Mouse (Mus musculus) heart, postnatal 0 days (tissue): ENCODE measurements around the gene Tubb4a. TPM values are rescaled to one million over a fixed set of nuclear protein-coding genes. Genes with fewer than 3 reads are reported as not detected.
A peak's percentile ranks its signal among the peaks of the same experiment; 100 is the strongest.

Experiments used
- ATAC-seq: fragments of 200-750 bp; cut with Nextera tagmentation; 2 replicates; pipeline ENCODE4 v1.8.0; 2017; ENCODE audit warnings: low read depth, moderate number of reproducible peaks, moderate library complexity; ENCODE audit not compliant: insufficient read depth
- DNase-seq: peaks from one replicate; pipeline ENCODE4 v3.0.0-alpha.2; 2016; ENCODE audit warnings: low spot score
- H3K27ac ChIP-seq: fragments of 300-500 bp; sonication (generic); 2 replicates; pipeline ENCODE4 v1.5.1; 2014; ENCODE audit warnings: low read depth, mild to moderate bottlenecking
- H3K27me3 ChIP-seq: fragments of 300-500 bp; sonication (generic); 2 replicates; pipeline ENCODE4 v1.6.1; 2014; ENCODE audit warnings: low read length, mixed read lengths; ENCODE audit not compliant: control insufficient read depth, insufficient read depth
- H3K36me3 ChIP-seq: fragments of 300-500 bp; sonication (generic); replicated peaks from 2 replicates; pipeline ENCODE4 v1.6.1; 2014; ENCODE audit warnings: low read length, mixed read lengths; ENCODE audit not compliant: control insufficient read depth, insufficient read depth
- H3K4me1 ChIP-seq: fragments of 300-500 bp; sonication (generic); 2 replicates; pipeline ENCODE4 v1.6.1; 2014; ENCODE audit warnings: antibody characterized with exemption; ENCODE audit not compliant: control insufficient read depth, insufficient read depth
- H3K4me2 ChIP-seq: fragments of 300-500 bp; sonication (generic); 2 replicates; pipeline ENCODE4 v1.6.1; 2014; ENCODE audit warnings: low read depth, mild to moderate bottlenecking, low read length, moderate library complexity
- H3K4me3 ChIP-seq: fragments of 300-500 bp; sonication (generic); 2 replicates; pipeline ENCODE4 v1.5.1; 2014; ENCODE audit warnings: low read depth, low read length
- H3K9ac ChIP-seq: fragments of 300-500 bp; sonication (generic); replicated peaks from 2 replicates; pipeline ENCODE4 v1.6.1; 2014; ENCODE audit warnings: low read depth, low read length, mixed read lengths
- H3K9me3 ChIP-seq: fragments of 300-500 bp; sonication (generic); replicated peaks from 2 replicates; pipeline ENCODE4 v1.6.1; 2016; ENCODE audit warnings: low read length; ENCODE audit not compliant: control insufficient read depth
- CTCF ChIP-seq: IDR thresholded peaks from 2 replicates; pipeline ENCODE4 v1.5.1; 2016; ENCODE audit warnings: antibody characterized with exemption, control low read depth, low read depth
- EP300 ChIP-seq: IDR thresholded peaks from 2 replicates; pipeline ENCODE4 v1.6.1; 2016; ENCODE audit warnings: antibody characterized with exemption, low read depth
- WGBS: fragments of 180-500 bp; shearing (Covaris S2); extraction: QIAGEN DNeasy Blood & Tissue Kit; methylation state at CpG from one replicate; pipeline ENCODE4 v1.1.7; 2014; 5-methylcytosine and 5-hydroxymethylcytosine counted together
- polyA plus RNA-seq: library from polyadenylated mRNA; unstranded; fragments of >200 nt; fragmentation: Nextera tagmentation; extraction: Ambion mirVana; gene quantifications from 2 replicates; pipeline ENCODE4 v1.2.1, GENCODE M21; 2015
- total RNA-seq: library from RNA; depleted of rRNA; stranded (reverse); fragments of >200 nt; gene quantifications from 2 replicates; pipeline ENCODE4 v1.2.3, GENCODE M21; 2014; ENCODE audit warnings: low replicate concordance

Gene Tubb4a
- total and polyA plus RNA-seq, 2 experiments from 2014 or later, result 1.3 to 2.8 TPM

GRCm38 (mm10) chr17:57125853-57126622, 38.5 kb upstream of the Tubb4a start:
- Histone ChIP-seq H3K4me3 (no peak overlapping the region), H3K36me3 (no peaks in the 10 kb centered on the region), H3K9ac (no peak overlapping the region), H3K27ac (no peak overlapping the region), H3K9me3 (no peaks in the 10 kb centered on the region), H3K27me3 (no peaks in the 10 kb centered on the region), H3K4me1 (no peaks in the 10 kb centered on the region), H3K4me2 (no peak overlapping the region)
- 45% methylated on average over 3 of the region's 3 CpGs for WGBS
- no peak for DNase-seq
- TF ChIP-seq EP300 (no peak), CTCF (no peak)
- no peak for ATAC-seq

- WGBS, result 71% methylated on average over 4 of the region's 4 CpGs
- no peak overlapping the region for H3K4me3 ChIP-seq
- no peaks in the 10 kb centered on the region for H3K36me3 ChIP-seq
- no peak overlapping the region for H3K9ac ChIP-seq
- no peak overlapping the region for H3K27ac ChIP-seq
- H3K4me1 ChIP-seq, result no peaks in the 10 kb centered on the region
- H3K9me3 ChIP-seq, result no peaks in the 10 kb centered on the region
- H3K27me3 ChIP-seq, result no peaks in the 10 kb centered on the region
- H3K4me2 ChIP-seq, result no peak overlapping the region
- ATAC-seq (no peak), DNase-seq (no peak)
- TF ChIP-seq EP300 (no peak), CTCF (no peak)
Observed at GRCm38 (mm10) chr17:57124792-57125191, 37.2 kb upstream of the Tubb4a start.

GRCm38 (mm10) chr17:57123192-57124118, 35.9 kb upstream of the Tubb4a start:
- Histone ChIP-seq H3K36me3 (no peaks in the 10 kb centered on the region), H3K4me1 (0 out of 2 replicates have a peak, but pooled peaks cover 4% of the 10 kb centered on the region), H3K4me2 (no peak overlapping the region), H3K9me3 (no peaks in the 10 kb centered on the region), H3K27me3 (no peaks in the 10 kb centered on the region), H3K4me3 (no peak overlapping the region), H3K9ac (no peak overlapping the region), H3K27ac (no peak overlapping the region)
- 76% methylated on average over 11 of the region's 11 CpGs for WGBS
- no peak for ATAC-seq
- no peak for TF ChIP-seq EP300
- no peak for DNase-seq

- ATAC-seq, result no peak
- Histone ChIP-seq H3K4me3 (no peak overlapping the region), H3K9me3 (no peaks in the 10 kb centered on the region), H3K36me3 (no peaks in the 10 kb centered on the region), H3K9ac (no peak overlapping the region), H3K27me3 (no peaks in the 10 kb centered on the region), H3K27ac (no peak overlapping the region), H3K4me1 (0 out of 2 replicates have a peak, but pooled peaks cover 4% of the 10 kb centered on the region), H3K4me2 (no peak overlapping the region)
- no peak for TF ChIP-seq CTCF
- TF ChIP-seq EP300, result no peak
- DNase-seq, result no peak
- WGBS, result 69% methylated on average over 2 of the region's 2 CpGs
Observed at GRCm38 (mm10) chr17:57121856-57122255, 34.3 kb upstream of the Tubb4a start.

- no peaks in the 10 kb centered on the region for H3K36me3 ChIP-seq
- ATAC-seq (peak; percentile 68), DNase-seq (no peak)
- H3K27ac ChIP-seq, result no peak overlapping the region
- 0 out of 2 replicates have a peak, but pooled peaks cover 4% of the 10 kb centered on the region for H3K4me1 ChIP-seq
- H3K9me3 ChIP-seq, result no peaks in the 10 kb centered on the region
- H3K27me3 ChIP-seq, result no peaks in the 10 kb centered on the region
- no peak overlapping the region for H3K9ac ChIP-seq
- H3K4me2 ChIP-seq, result 0 out of 2 replicates have a peak overlapping the region, but pooled peaks have one; percentile 21
- no peak for TF ChIP-seq EP300
- TF ChIP-seq CTCF, result no peak
- 1% methylated on average over 11 of the region's 11 CpGs for WGBS
- no peak overlapping the region for H3K4me3 ChIP-seq
Observed at GRCm38 (mm10) chr17:57118524-57119349, 31.2 kb upstream of the Tubb4a start.
